Comparison of ENCODE assay signal across 8 mouse cellular contexts in genomic region chr8:84416041-84416440, GRCm38 (mm10). TPM values are rescaled to one million over a fixed set of nuclear protein-coding genes. Genes with fewer than 3 reads are reported as not detected.
DNase-seq lines count a peak whose midpoint lies in the region; ATAC-seq and TF ChIP-seq lines count a peak whose summit lies in the region.

No protein-coding gene starts in this region.

- H3K4me1 ChIP-seq in neural tube, embryonic 11.5 days (ENCODE audit: control insufficient read depth, insufficient read depth, low read length): no peaks in the 10 kb centered on the region
- peaks cover 4% of the 10 kb centered on the region for H3K4me1 ChIP-seq in intestine, embryonic 14.5 days (replicated peaks; ENCODE audit: control insufficient read depth, insufficient read depth, low read length)
- H3K4me1 ChIP-seq in small intestine, adult 2 months (ENCODE audit: control insufficient read depth, insufficient read depth, insufficient read length, low read length): peaks cover 2% of the 10 kb centered on the region; the same call in 1 of the 2 replicates

- peak overlapping the region; percentile 76 for H3K9ac ChIP-seq in neural tube, embryonic 11.5 days (ENCODE audit: low read length)
- no peak overlapping the region; the same call in 1 of the 2 replicates for H3K9ac ChIP-seq in intestine, embryonic 14.5 days (ENCODE audit: low read length)

- ATAC-seq in neural tube, embryonic 11.5 days (ENCODE audit: insufficient read depth, low FRiP score, low TSS enrichment): peak; percentile 21; the same call in 1 of the 2 replicates
- ATAC-seq in intestine, embryonic 14.5 days (replicated peaks; ENCODE audit: low FRiP score, low TSS enrichment, low read depth): no peak

- TF ChIP-seq POLR2A in small intestine, adult 2 months (IDR thresholded peaks at IDR 0.05; ENCODE audit: low read depth, low read length): no peak

- WGBS in neural tube, embryonic 11.5 days: 13% methylated on average over 14 of the region's 14 CpGs
- WGBS in intestine, embryonic 14.5 days: 22% methylated on average over 14 of the region's 14 CpGs
- 68% methylated on average over 14 of the region's 14 CpGs for WGBS in small intestine, adult 2 months

- TF ChIP-seq CTCF in small intestine, adult 2 months (IDR thresholded peaks at IDR 0.05; ENCODE audit: extremely low read depth, insufficient read length, insufficient replicate concordance, low read depth, low read length): no peak

- peak overlapping the region; percentile 70 for H3K4me3 ChIP-seq in neural tube, embryonic 11.5 days (ENCODE audit: low read depth, low read length)
- H3K4me3 ChIP-seq in intestine, embryonic 14.5 days (ENCODE audit: low read depth, low read length): peak overlapping the region; percentile 41
- peak overlapping the region; percentile 70; the same call in 1 of the 2 replicates for H3K4me3 ChIP-seq in small intestine, adult 2 months (ENCODE audit: low read depth, low read length)

- H3K9me3 ChIP-seq in neural tube, embryonic 11.5 days (ENCODE audit: control insufficient read depth, low read length): no peaks in the 10 kb centered on the region
- 0 out of 2 replicates have a peak, but pooled peaks cover 4% of the 10 kb centered on the region for H3K9me3 ChIP-seq in intestine, embryonic 14.5 days (ENCODE audit: control insufficient read depth, low read length)

- H3K36me3 ChIP-seq in neural tube, embryonic 11.5 days (ENCODE audit: control insufficient read depth, insufficient read depth, low read length): no peaks in the 10 kb centered on the region
- H3K36me3 ChIP-seq in intestine, embryonic 14.5 days (ENCODE audit: control insufficient read depth, insufficient read depth, low read length): no peaks in the 10 kb centered on the region
- H3K36me3 ChIP-seq in small intestine, adult 2 months (ENCODE audit: control insufficient read depth, insufficient read depth, low read length): no peaks in the 10 kb centered on the region

- H3K4me2 ChIP-seq in neural tube, embryonic 11.5 days (ENCODE audit: low read depth): peak overlapping the region; percentile 94
- peak overlapping the region; percentile 94 for H3K4me2 ChIP-seq in intestine, embryonic 14.5 days (ENCODE audit: low read length)

- H3K27me3 ChIP-seq in neural tube, embryonic 11.5 days (ENCODE audit: control insufficient read depth, insufficient read depth, low read length): peaks cover 3% of the 10 kb centered on the region; the same call in 1 of the 2 replicates
- H3K27me3 ChIP-seq in intestine, embryonic 14.5 days (replicated peaks; ENCODE audit: control insufficient read depth, insufficient read depth, low read length): peaks cover 59% of the 10 kb centered on the region
- H3K27me3 ChIP-seq in small intestine, adult 2 months (ENCODE audit: control insufficient read depth, insufficient read depth, low read length): peaks cover 8% of the 10 kb centered on the region; the same call in 1 of the 2 replicates

- peak; percentile 32 for DNase-seq in embryo, embryonic 10.5 days (ENCODE audit: low spot score)
- no peak for DNase-seq in embryo, embryonic 10 days (ENCODE audit: low spot score)
- DNase-seq in neural tube, embryonic 11.5 days (ENCODE audit: low spot score): peak; percentile 29
- DNase-seq in neural tube, embryonic 10.5 days (ENCODE audit: extremely low spot score, low spot score): no peak
- DNase-seq in intestine, embryonic 14.5 days (ENCODE audit: low spot score): no peak
- no peak for DNase-seq in layer of hippocampus, postnatal 25 days (ENCODE audit: extremely low spot score in 1 of 2, low spot score in 1 of 2)
- DNase-seq in thymus, postnatal 36 days: no peak

- H3K27ac ChIP-seq in neural tube, embryonic 11.5 days (ENCODE audit: low read depth, low read length): peak overlapping the region; percentile 76; the same call in 1 of the 2 replicates
- no peak overlapping the region for H3K27ac ChIP-seq in intestine, embryonic 14.5 days (ENCODE audit: low read depth)
- H3K27ac ChIP-seq in small intestine, adult 2 months (ENCODE audit: insufficient read depth, low read depth, low read length): no peak overlapping the region

RNA-seq across cellular contexts. Expression of gene Cacna1a, which starts 27.8 kb away (rescaled TPM):
- 4.6 and 6.9 TPM in 2 replicates for polyA plus RNA-seq in neural tube, embryonic 11.5 days (2014; fragmentation: Nextera tagmentation; extraction: Ambion mirVana)
- polyA plus RNA-seq in intestine, embryonic 14.5 days (2014; fragmentation: Nextera tagmentation; extraction: Ambion mirVana): 4.6 and 5.1 TPM in 2 replicates
- 5.2 and 23.5 TPM in 2 replicates for polyA plus RNA-seq in small intestine, adult 2 months (2012; rRNA removed)
- 100 to 1,000 TPM; 175 to 232 TPM for total RNA-seq in layer of hippocampus, postnatal 25 days (2021)

Comparison
In these comparisons a context has a peak if more than half of its experiments do, and no peak if none do; other contexts are left out.
1. DNase-seq: peak in embryo, embryonic 10.5 days (single experiment) and neural tube, embryonic 11.5 days (single experiment); none in embryo, embryonic 10 days (single experiment), neural tube, embryonic 10.5 days (single experiment), intestine, embryonic 14.5 days (single experiment), layer of hippocampus, postnatal 25 days (0 of 2) and thymus, postnatal 36 days (0 of 2).
2. Peak in every context shown above with its lines, with median percentiles within 50 percentile points of each other: H3K4me3 ChIP-seq.